Mouse (Mus musculus) left cerebral cortex, postnatal 14 days (tissue): ENCODE measurements around the gene Cilp2. TPM values are rescaled to one million over a fixed set of nuclear protein-coding genes. Genes with fewer than 3 reads are reported as not detected.

Experiments
- DNase-seq, 2 experiments: peaks; one replicate each; pipeline ENCODE4 v3.0.0; 2021 to 2022; ENCODE audit warnings: low spot score in 2 of 2, mixed read lengths in 1 of 2
- intact Hi-C: fragments of 180-260 bp; cut with DNase I; formaldehyde crosslinking; loops from one replicate; pipeline ENCODE4 v1.15.1; 2025
- total RNA-seq, 2 experiments: library from RNA; stranded (reverse); gene quantifications; 2 replicates each; pipeline ENCODE4 v1.2.3; 2021

Cilp2 gene
- total RNA-seq, 2 experiments from 2014 or later = 1.9 to 2.2 TPM

DNA sequence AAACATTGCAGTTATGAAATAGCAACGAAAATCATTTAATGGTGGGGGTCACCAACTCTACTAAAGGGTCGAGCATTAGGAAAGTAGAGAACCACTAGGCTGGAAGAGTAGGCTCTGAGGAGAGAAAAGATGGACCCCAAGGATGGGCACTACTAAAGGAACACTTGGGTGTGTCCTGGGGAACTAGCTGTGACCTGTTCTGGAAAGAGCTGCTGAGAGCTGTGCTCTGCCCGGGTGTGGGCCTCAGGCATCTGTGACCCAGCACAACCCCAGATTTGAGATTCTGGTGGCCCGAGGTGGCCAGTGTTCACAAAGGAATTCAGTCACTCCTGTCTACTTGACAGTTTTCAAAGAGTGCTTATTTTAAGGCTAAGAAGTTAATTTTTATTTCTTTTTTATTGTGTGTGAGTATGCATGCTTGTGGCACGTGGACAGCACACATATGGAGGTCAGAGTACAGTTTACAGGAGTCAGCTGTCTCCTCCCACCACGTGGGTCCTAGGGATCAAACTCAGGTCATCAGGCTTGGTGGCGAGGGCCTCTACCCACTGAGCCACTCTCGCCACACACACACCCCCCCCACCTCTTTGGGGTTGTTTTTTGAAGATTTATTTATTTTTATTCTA, 50.3 kb downstream of the Cilp2 start:
- intact Hi-C loops = no loop called here
- no peak for DNase-seq

DNA sequence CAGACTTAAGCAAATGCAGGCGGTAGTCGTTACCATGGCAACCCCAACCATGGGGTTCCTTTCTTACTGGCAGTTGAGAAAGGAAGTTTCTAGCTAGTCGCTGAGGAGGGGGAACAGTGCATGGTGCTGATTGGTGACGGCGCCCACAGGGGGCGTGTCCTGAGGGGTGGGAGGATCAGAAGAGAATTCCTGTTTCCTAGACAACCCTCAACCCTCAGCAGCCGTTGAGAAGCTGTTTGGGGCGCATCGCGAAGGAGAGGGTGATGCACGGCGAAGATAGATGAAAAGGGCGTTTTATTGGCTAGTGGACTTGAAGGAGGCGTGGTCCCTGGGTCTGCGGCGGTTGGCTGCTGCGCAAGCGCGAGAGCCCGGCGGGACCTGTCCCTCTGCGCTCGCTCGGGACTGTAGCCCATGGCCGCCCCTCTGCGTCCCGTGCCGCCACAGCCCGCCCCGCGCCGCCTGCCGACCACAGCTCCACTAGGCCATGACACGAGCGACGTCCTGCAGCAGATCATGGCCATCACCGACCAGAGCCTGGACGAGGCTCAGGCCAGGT, 55.1 kb downstream of the Cilp2 start, which contains the start of gene Pbx4:
TSS of gene Pbx4 (plus strand) at position 194 of the 556 bp plus-strand sequence.
- peak; percentile 95 to 98 for DNase-seq
- intact Hi-C loops = no loop called here

Other genes with a start within 250 kb of the Cilp2 start
- 1 to 10 TPM; 2.1 to 3.2 TPM for gene Zfp964, start 233.2 kb downstream of the Cilp2 start, total RNA-seq
- gene Zfp869, start 177.0 kb downstream of the Cilp2 start, total RNA-seq = 10 to 100 TPM; 15.8 to 16.0 TPM
- 1 to 10 TPM; 4.0 to 5.1 TPM for gene Zfp963, start 137.7 kb downstream of the Cilp2 start, total RNA-seq
- 1 to 10 TPM in 1 of 2 experiments, not detected in 1; 1.5 TPM for gene Gm20422, start 112.8 kb downstream of the Cilp2 start, total RNA-seq
- gene Atp13a1, start 96.5 kb downstream of the Cilp2 start, total RNA-seq = 10 to 100 TPM; 42.9 to 44.0 TPM
- 10 to 100 TPM; 27.9 to 28.9 TPM for gene Zfp866, start 96.5 kb downstream of the Cilp2 start, total RNA-seq
- 10 to 100 TPM; 15.8 to 17.5 TPM for gene Gmip, start 79.0 kb downstream of the Cilp2 start, total RNA-seq
- gene Lpar2, start 65.3 kb downstream of the Cilp2 start, total RNA-seq = under 1 TPM; 0.59 to 0.76 TPM
- 10 to 100 TPM; 23.0 to 27.4 TPM for gene Pbx4, start 55.2 kb downstream of the Cilp2 start, total RNA-seq
- under 1 TPM in 1 of 2 experiments, not detected in 1; 0.34 TPM for gene Tssk6, start 14.5 kb upstream of the Cilp2 start, total RNA-seq
- 100 to 1,000 TPM; 126 to 135 TPM for gene Ndufa13, start 14.9 kb upstream of the Cilp2 start, total RNA-seq
- gene Yjefn3, start 15.0 kb upstream of the Cilp2 start, total RNA-seq = 10 to 100 TPM; 23.4 to 29.8 TPM
- 10 to 100 TPM; 23.1 to 25.2 TPM for gene Gatad2a, start 108.7 kb upstream of the Cilp2 start, total RNA-seq
- gene Mau2, start 155.0 kb upstream of the Cilp2 start, total RNA-seq = 10 to 100 TPM; 82.8 to 83.3 TPM
- 10 to 100 TPM; 47.7 to 52.0 TPM for gene Sugp1, start 155.1 kb upstream of the Cilp2 start, total RNA-seq
- gene Tm6sf2, start 185.2 kb upstream of the Cilp2 start, total RNA-seq = 1 to 10 TPM; 1.7 to 2.4 TPM
- gene Hapln4, start 195.8 kb upstream of the Cilp2 start, total RNA-seq = 10 to 100 TPM; 17.9 to 20.9 TPM
- gene Ncan, start 233.2 kb upstream of the Cilp2 start, total RNA-seq = 100 to 1,000 TPM; 342 to 344 TPM
- 10 to 100 TPM; 25.5 to 28.1 TPM for gene Nr2c2ap, start 243.6 kb upstream of the Cilp2 start, total RNA-seq